Mouse (Mus musculus) stomach, postnatal 0 days (tissue): Measurements from ENCODE around the gene Prrx2. TPM values are rescaled to one million over a fixed set of nuclear protein-coding genes. Genes with fewer than 3 reads are reported as not detected.

Experiments
- ATAC-seq: fragments of 200-750 bp; cut with Nextera tagmentation; 2 replicates; pipeline ENCODE4 v1.8.0; 2017; ENCODE audit not compliant: low FRiP score, low TSS enrichment
- DNase-seq: peaks from one replicate; pipeline ENCODE4 v3.0.0-alpha.2; 2016; ENCODE audit warnings: low spot score
- H3K27ac ChIP-seq: fragments of 300-500 bp; sonication (generic); replicated peaks from 2 replicates; pipeline ENCODE4 v1.5.1; 2014; ENCODE audit warnings: mild to moderate bottlenecking, control low read depth
- H3K27me3 ChIP-seq: fragments of 300-500 bp; sonication (generic); 2 replicates; pipeline ENCODE4 v1.6.1; 2014; ENCODE audit warnings: low read length; ENCODE audit not compliant: control insufficient read depth, insufficient read depth
- H3K36me3 ChIP-seq: fragments of 300-500 bp; sonication (generic); 2 replicates; pipeline ENCODE4 v1.6.1; 2014; ENCODE audit warnings: low read length, mixed read lengths; ENCODE audit not compliant: control insufficient read depth, insufficient read depth
- H3K4me1 ChIP-seq: fragments of 300-500 bp; sonication (generic); replicated peaks from 2 replicates; pipeline ENCODE4 v1.6.1; 2014; ENCODE audit warnings: antibody characterized with exemption; ENCODE audit not compliant: control insufficient read depth, insufficient read depth
- H3K4me2 ChIP-seq: fragments of 300-500 bp; sonication (generic); replicated peaks from 2 replicates; pipeline ENCODE4 v1.6.1; 2014; ENCODE audit warnings: low read depth, mild to moderate bottlenecking, control low read depth, moderate library complexity
- H3K4me3 ChIP-seq: fragments of 300-500 bp; sonication (generic); 2 replicates; pipeline ENCODE4 v1.5.1; 2014; ENCODE audit warnings: low read depth, low read length, control low read depth
- H3K9ac ChIP-seq: fragments of 300-500 bp; sonication (generic); 2 replicates; pipeline ENCODE4 v1.6.1; 2014; ENCODE audit warnings: mild to moderate bottlenecking, low read length, control low read depth, mixed read lengths
- H3K9me3 ChIP-seq: fragments of 300-500 bp; sonication (generic); 2 replicates; pipeline ENCODE4 v1.6.1; 2016; ENCODE audit warnings: low read length; ENCODE audit not compliant: control insufficient read depth
- CTCF ChIP-seq: IDR thresholded peaks from 2 replicates; pipeline ENCODE4 v1.5.1; 2016; ENCODE audit warnings: antibody characterized with exemption, low read depth, mild to moderate bottlenecking, moderate library complexity
- EP300 ChIP-seq: optimal IDR thresholded peaks from 2 replicates; pipeline ENCODE3; 2016; ENCODE audit warnings: antibody characterized with exemption
- WGBS: fragments of 180-500 bp; shearing (Covaris S2); extraction: QIAGEN DNeasy Blood & Tissue Kit; methylation state at CpG from one replicate; pipeline ENCODE4 v1.1.7; 2014; 5-methylcytosine and 5-hydroxymethylcytosine counted together
- polyA plus RNA-seq: library from polyadenylated mRNA; unstranded; fragments of >200 nt; fragmentation: Nextera tagmentation; extraction: Ambion mirVana; gene quantifications from 2 replicates; pipeline ENCODE4 v1.2.1, GENCODE M21; 2015

Gene Prrx2
- polyA plus RNA-seq, 1 experiment from 2014 or later, result 1.8 TPM

GRCm38 (mm10) chr2:30902256-30902655, 67.5 kb downstream of the Prrx2 start:
- TF ChIP-seq EP300, result no peak
- no peak for TF ChIP-seq CTCF
- ATAC-seq (peak; percentile 15; the same call in 1 of the 2 replicates), DNase-seq (no peak)
- no peaks in the 10 kb centered on the region for H3K36me3 ChIP-seq
- peak overlapping the region; percentile 74 for H3K27ac ChIP-seq
- no peaks in the 10 kb centered on the region for H3K27me3 ChIP-seq
- 27% methylated on average over 8 of the region's 8 CpGs for WGBS
- no peaks in the 10 kb centered on the region for H3K9me3 ChIP-seq
- H3K4me1 ChIP-seq, result peaks cover 5% of the 10 kb centered on the region
- peak overlapping the region; percentile 65 for H3K9ac ChIP-seq
- peak overlapping the region; percentile 61 for H3K4me2 ChIP-seq
- peak overlapping the region; percentile 43 for H3K4me3 ChIP-seq

- H3K27ac ChIP-seq, result peak overlapping the region; percentile 74
- TF ChIP-seq CTCF (no peak), EP300 (no peak)
- peak overlapping the region; percentile 43 for H3K4me3 ChIP-seq
- ATAC-seq (peak; percentile 39; the same call in 1 of the 2 replicates), DNase-seq (no peak)
- no peaks in the 10 kb centered on the region for H3K27me3 ChIP-seq
- H3K36me3 ChIP-seq, result no peaks in the 10 kb centered on the region
- peaks cover 5% of the 10 kb centered on the region for H3K4me1 ChIP-seq
- no peaks in the 10 kb centered on the region for H3K9me3 ChIP-seq
- 11% methylated on average over 35 of the region's 37 CpGs for WGBS
- H3K4me2 ChIP-seq, result peak overlapping the region; percentile 61
- peak overlapping the region; percentile 65 for H3K9ac ChIP-seq
Measured at GRCm38 (mm10) chr2:30902726-30903722, 68.3 kb downstream of the Prrx2 start.

GRCm38 (mm10) chr2:30904231-30904630, 69.5 kb downstream of the Prrx2 start:
- Histone ChIP-seq H3K27ac (no peak overlapping the region), H3K4me1 (peaks cover 5% of the 10 kb centered on the region), H3K27me3 (no peaks in the 10 kb centered on the region), H3K36me3 (no peaks in the 10 kb centered on the region), H3K9ac (no peak overlapping the region), H3K9me3 (no peaks in the 10 kb centered on the region), H3K4me2 (no peak overlapping the region), H3K4me3 (no peak overlapping the region)
- WGBS, result 81% methylated on average over 6 of the region's 6 CpGs
- TF ChIP-seq EP300 (no peak), CTCF (no peak)
- ATAC-seq (no peak), DNase-seq (no peak)

- Histone ChIP-seq H3K4me2 (no peak overlapping the region), H3K4me3 (no peak overlapping the region), H3K27ac (no peak overlapping the region), H3K9ac (no peak overlapping the region), H3K27me3 (no peaks in the 10 kb centered on the region), H3K9me3 (no peaks in the 10 kb centered on the region), H3K4me1 (peaks cover 5% of the 10 kb centered on the region), H3K36me3 (no peaks in the 10 kb centered on the region)
- no peak for DNase-seq
- WGBS, result 48% methylated on average over 7 of the region's 7 CpGs
- no peak for ATAC-seq
- TF ChIP-seq EP300 (no peak), CTCF (no peak)
Measured at GRCm38 (mm10) chr2:30904991-30905390, 70.2 kb downstream of the Prrx2 start.

- WGBS, result 65% methylated on average over 8 of the region's 8 CpGs
- no peak for TF ChIP-seq CTCF
- no peak for TF ChIP-seq EP300
- no peak for DNase-seq
- H3K4me3 ChIP-seq, result no peak overlapping the region
- no peak overlapping the region for H3K4me2 ChIP-seq
- no peak overlapping the region for H3K9ac ChIP-seq
- H3K36me3 ChIP-seq, result no peaks in the 10 kb centered on the region
- no peak overlapping the region for H3K27ac ChIP-seq
- no peaks in the 10 kb centered on the region for H3K27me3 ChIP-seq
- H3K9me3 ChIP-seq, result no peaks in the 10 kb centered on the region
- no peak for ATAC-seq
- peaks cover 5% of the 10 kb centered on the region for H3K4me1 ChIP-seq
Measured at GRCm38 (mm10) chr2:30905906-30906305, 71.1 kb downstream of the Prrx2 start.

- Histone ChIP-seq H3K36me3 (no peaks in the 10 kb centered on the region), H3K4me2 (no peak overlapping the region), H3K4me3 (no peak overlapping the region), H3K27ac (no peak overlapping the region), H3K9me3 (no peaks in the 10 kb centered on the region), H3K9ac (no peak overlapping the region), H3K27me3 (no peaks in the 10 kb centered on the region), H3K4me1 (peaks cover 5% of the 10 kb centered on the region)
- DNase-seq (no peak), ATAC-seq (no peak)
- 69% methylated on average over 4 of the region's 4 CpGs for WGBS
- TF ChIP-seq CTCF, result no peak
- no peak for TF ChIP-seq EP300
Measured at GRCm38 (mm10) chr2:30906641-30907040, 71.9 kb downstream of the Prrx2 start.
